In genomic region chr10:112876655-112877393, GRCm38 (mm10) we compare ENCODE assay signal across 17 mouse cellular contexts. TPM values are rescaled to one million over a fixed set of nuclear protein-coding genes. Genes with fewer than 3 reads are reported as not detected.
A peak's percentile ranks its signal among the peaks of the same experiment; 100 is the strongest.
DNase-seq lines count a peak whose midpoint lies in the region; ATAC-seq and TF ChIP-seq lines count a peak whose summit lies in the region.
"Had no signal": no experiment of that assay in that cellular context is flagged by ENCODE, and none has a peak within 500 bp of the region (broad histone marks: within the 10 kb centered on the region; RNA-seq: fewer than 3 reads in every experiment).

No protein-coding gene starts in this region.

- WGBS in limb, embryonic 11.5 days = 65% methylated on average over 1 of the region's 1 CpGs
- WGBS in limb, embryonic 10.5 days = 84% methylated on average over 1 of the region's 1 CpGs
- 55% methylated on average over 1 of the region's 1 CpGs for WGBS in forebrain, embryonic 15.5 days
- WGBS in hindbrain, embryonic 16.5 days = 34% methylated on average over 1 of the region's 1 CpGs
- 20% methylated on average over 1 of the region's 1 CpGs for WGBS in neural tube, embryonic 14.5 days
- 87% methylated on average over 1 of the region's 1 CpGs for WGBS in heart, adult 2 months

- intact Hi-C loops in heart, adult 2 months (cut with DNase I) = no loop called here

- DNase-seq in limb, embryonic 11.5 days (ENCODE audit: low spot score) = no peak
- no peak for DNase-seq in limb, embryonic 10.5 days (ENCODE audit: low spot score)
- DNase-seq in heart, adult 2 months = no peak
- DNase-seq in adrenal gland, adult (ENCODE audit: inconsistent age in 2 of 2, low spot score in 1 of 2) = no peak
- no peak for DNase-seq in frontal cortex, postnatal 36 days (ENCODE audit: low spot score in 2 of 2)
- DNase-seq: adrenal gland, adult 2 months; cerebellum, adult 2 months; liver, postnatal 0 days; lung, postnatal 36 days; thymus, adult 18-20 months had no signal

- no peaks in the 10 kb centered on the region for H3K4me1 ChIP-seq in limb, embryonic 11.5 days (ENCODE audit: control insufficient read depth, insufficient read depth, low read length)
- H3K4me1 ChIP-seq in limb, embryonic 10.5 days = 0 out of 2 replicates have a peak, but pooled peaks cover 5% of the 10 kb centered on the region
- 0 out of 2 replicates have a peak, but pooled peaks cover 2% of the 10 kb centered on the region for H3K4me1 ChIP-seq in forebrain, embryonic 15.5 days
- H3K4me1 ChIP-seq in hindbrain, embryonic 16.5 days (ENCODE audit: control insufficient read depth, insufficient read depth, low read depth, low read length) = no peaks in the 10 kb centered on the region
- H3K4me1 ChIP-seq in neural tube, embryonic 14.5 days (ENCODE audit: control insufficient read depth, insufficient read depth, low read length) = peaks cover 7% of the 10 kb centered on the region; the same call in 1 of the 2 replicates
- H3K4me1 ChIP-seq in heart, adult 2 months (ENCODE audit: control insufficient read depth, insufficient read depth, low read length) = no peaks in the 10 kb centered on the region
- H3K4me1 ChIP-seq: heart, embryonic 15.5 days; kidney, embryonic 15.5 days had no signal

- no peak for TF ChIP-seq CTCF in heart, adult 2 months (IDR thresholded peaks at IDR 0.05)

- 0 out of 2 replicates have a peak, but pooled peaks have one; percentile 17 for ATAC-seq in limb, embryonic 11.5 days (ENCODE audit: insufficient number of reproducible peaks, low FRiP score, low TSS enrichment, low read depth)
- 0 out of 2 replicates have a peak, but pooled peaks have one; percentile 26 for ATAC-seq in forebrain, embryonic 15.5 days (replicated peaks)
- ATAC-seq in hindbrain, embryonic 16.5 days = peak; percentile 60
- ATAC-seq in neural tube, embryonic 14.5 days (ENCODE audit: low read depth) = peak; percentile 97
- ATAC-seq: liver, postnatal 0 days had no signal

- no peaks in the 10 kb centered on the region for H3K9me3 ChIP-seq in limb, embryonic 11.5 days (ENCODE audit: control insufficient read depth, low read length)
- no peaks in the 10 kb centered on the region for H3K9me3 ChIP-seq in limb, embryonic 10.5 days (replicated peaks)
- H3K9me3 ChIP-seq in forebrain, embryonic 15.5 days = no peaks in the 10 kb centered on the region
- no peaks in the 10 kb centered on the region for H3K9me3 ChIP-seq in hindbrain, embryonic 16.5 days (ENCODE audit: control insufficient read depth, low read length)
- no peaks in the 10 kb centered on the region for H3K9me3 ChIP-seq in neural tube, embryonic 14.5 days (ENCODE audit: control insufficient read depth, low read length)
- H3K9me3 ChIP-seq: heart, embryonic 15.5 days; kidney, embryonic 15.5 days had no signal

- H3K27me3 ChIP-seq in limb, embryonic 11.5 days (ENCODE audit: control insufficient read depth, insufficient read depth, low read length) = no peaks in the 10 kb centered on the region
- no peaks in the 10 kb centered on the region for H3K27me3 ChIP-seq in limb, embryonic 10.5 days (ENCODE audit: low read depth, poor library complexity, severe bottlenecking)
- no peaks in the 10 kb centered on the region for H3K27me3 ChIP-seq in forebrain, embryonic 15.5 days
- H3K27me3 ChIP-seq in hindbrain, embryonic 16.5 days (replicated peaks; ENCODE audit: control insufficient read depth, insufficient read depth, low read length) = no peaks in the 10 kb centered on the region
- no peaks in the 10 kb centered on the region for H3K27me3 ChIP-seq in neural tube, embryonic 14.5 days (ENCODE audit: control insufficient read depth, insufficient read depth, low read length)
- no peaks in the 10 kb centered on the region for H3K27me3 ChIP-seq in heart, adult 2 months (ENCODE audit: control insufficient read depth, insufficient read depth, low read length)
- H3K27me3 ChIP-seq: heart, embryonic 15.5 days; kidney, embryonic 15.5 days had no signal

- no peak overlapping the region for H3K27ac ChIP-seq in limb, embryonic 11.5 days (replicated peaks; ENCODE audit: low read depth, low read length)
- no peak overlapping the region for H3K27ac ChIP-seq in limb, embryonic 10.5 days
- no peak overlapping the region for H3K27ac ChIP-seq in forebrain, embryonic 15.5 days (replicated peaks)
- no peak overlapping the region for H3K27ac ChIP-seq in hindbrain, embryonic 16.5 days (ENCODE audit: low read depth, low read length)
- peak overlapping the region; percentile 52; the same call in 1 of the 2 replicates for H3K27ac ChIP-seq in neural tube, embryonic 14.5 days (ENCODE audit: low read depth, low read length)
- no peak overlapping the region for H3K27ac ChIP-seq in heart, adult 2 months
- H3K27ac ChIP-seq: heart, embryonic 15.5 days; kidney, embryonic 15.5 days; layer of hippocampus, adult 2 months; left cerebral cortex, adult 2 months had no signal

- TF ChIP-seq POLR2A in heart, adult 2 months (IDR thresholded peaks at IDR 0.05; ENCODE audit: insufficient read depth, low read depth, low read length) = no peak

- no peak overlapping the region for H3K4me2 ChIP-seq in limb, embryonic 11.5 days (ENCODE audit: low read depth, severe bottlenecking)
- no peak overlapping the region for H3K4me2 ChIP-seq in forebrain, embryonic 15.5 days (replicated peaks)
- H3K4me2 ChIP-seq in hindbrain, embryonic 16.5 days (ENCODE audit: low read length) = no peak overlapping the region
- H3K4me2 ChIP-seq in neural tube, embryonic 14.5 days (ENCODE audit: low read depth, low read length) = no peak overlapping the region
- H3K4me2 ChIP-seq: heart, embryonic 15.5 days; kidney, embryonic 15.5 days had no signal

- no peak overlapping the region for H3K9ac ChIP-seq in limb, embryonic 11.5 days (ENCODE audit: low read length)
- H3K9ac ChIP-seq in forebrain, embryonic 15.5 days (replicated peaks) = no peak overlapping the region
- no peak overlapping the region for H3K9ac ChIP-seq in hindbrain, embryonic 16.5 days (ENCODE audit: low read depth, low read length)
- H3K9ac ChIP-seq in neural tube, embryonic 14.5 days (replicated peaks; ENCODE audit: low read depth, low read length) = no peak overlapping the region
- no peak overlapping the region for H3K9ac ChIP-seq in heart, adult 2 months (ENCODE audit: low read depth, low read length)
- H3K9ac ChIP-seq: heart, embryonic 15.5 days; kidney, embryonic 15.5 days; liver, postnatal 0 days had no signal

- TF ChIP-seq EP300 in heart, adult 2 months (IDR thresholded peaks at IDR 0.05; ENCODE audit: insufficient read depth, low read depth, low read length) = no peak

- H3K36me3 ChIP-seq in limb, embryonic 11.5 days (ENCODE audit: control insufficient read depth, insufficient read depth, low read length) = no peaks in the 10 kb centered on the region
- H3K36me3 ChIP-seq in limb, embryonic 10.5 days = no peaks in the 10 kb centered on the region
- no peaks in the 10 kb centered on the region for H3K36me3 ChIP-seq in forebrain, embryonic 15.5 days
- no peaks in the 10 kb centered on the region for H3K36me3 ChIP-seq in hindbrain, embryonic 16.5 days (ENCODE audit: control insufficient read depth, insufficient read depth, low read length)
- H3K36me3 ChIP-seq in neural tube, embryonic 14.5 days (ENCODE audit: control insufficient read depth, insufficient read depth, low read length) = no peaks in the 10 kb centered on the region
- H3K36me3 ChIP-seq in heart, adult 2 months (ENCODE audit: control insufficient read depth, insufficient read depth, low read length) = no peaks in the 10 kb centered on the region
- H3K36me3 ChIP-seq: heart, embryonic 15.5 days; kidney, embryonic 15.5 days had no signal

- no peaks in the 10 kb centered on the region for H3K79me2 ChIP-seq in heart, adult 2 months (replicated peaks; ENCODE audit: control insufficient read depth, insufficient read depth, low read length)

- H3K4me3 ChIP-seq in limb, embryonic 11.5 days (ENCODE audit: low read depth, low read length) = no peak overlapping the region
- no peak overlapping the region for H3K4me3 ChIP-seq in limb, embryonic 10.5 days
- no peak overlapping the region for H3K4me3 ChIP-seq in forebrain, embryonic 15.5 days
- H3K4me3 ChIP-seq in hindbrain, embryonic 16.5 days (ENCODE audit: low read length) = no peak overlapping the region
- H3K4me3 ChIP-seq in neural tube, embryonic 14.5 days (ENCODE audit: low read depth, low read length) = no peak overlapping the region
- H3K4me3 ChIP-seq in heart, adult 2 months = no peak overlapping the region
- H3K4me3 ChIP-seq: heart, embryonic 15.5 days; kidney, embryonic 15.5 days; layer of hippocampus, adult 2 months; left cerebral cortex, adult 2 months had no signal

RNA-seq across cellular contexts. Expression of gene Atxn7l3b, which starts 52.0 kb away (rescaled TPM):
- polyA plus RNA-seq in limb, embryonic 11.5 days (2014; fragmentation: Nextera tagmentation; extraction: Ambion mirVana) = 207 and 223 TPM in 2 replicates
- polyA plus RNA-seq in limb, embryonic 10.5 days (2016; fragmentation: Nextera tagmentation; extraction: Ambion mirVana) = 152 and 195 TPM in 2 replicates
- 391 and 395 TPM in 2 replicates for polyA plus RNA-seq in forebrain, embryonic 15.5 days (2015; fragmentation: Nextera tagmentation; extraction: Ambion mirVana)
- 351 and 357 TPM in 2 replicates for polyA plus RNA-seq in hindbrain, embryonic 16.5 days (2015; fragmentation: Nextera tagmentation; extraction: Ambion mirVana)
- 330 and 350 TPM in 2 replicates for polyA plus RNA-seq in neural tube, embryonic 14.5 days (2014; fragmentation: Nextera tagmentation; extraction: Ambion mirVana)
- 10 to 100 TPM; 24.5 to 24.7 TPM for total RNA-seq in heart, adult 2 months (2021)
- polyA plus RNA-seq in heart, adult 2 months (2012; rRNA removed) = 10.4 and 17.2 TPM in 2 replicates

Comparison
In these comparisons a context has a peak if more than half of its experiments do, and no peak if none do; other contexts are left out.
1. ATAC-seq: peak in every context shown above with its lines; median percentile 97 in neural tube, embryonic 14.5 days; 60 in hindbrain, embryonic 16.5 days; 26 in forebrain, embryonic 15.5 days; 17 in limb, embryonic 11.5 days.